In genomic region chr12:85195086-85195485, GRCm38 (mm10) we compare ENCODE assay signal across 11 mouse cellular contexts. TPM values are rescaled to one million over a fixed set of nuclear protein-coding genes. Genes with fewer than 3 reads are reported as not detected.
A peak's percentile ranks its signal among the peaks of the same experiment; 100 is the strongest.
DNase-seq lines count a peak whose midpoint lies in the region; ATAC-seq and TF ChIP-seq lines count a peak whose summit lies in the region.
"Had no signal": no experiment of that assay in that cellular context is flagged by ENCODE, and none has a peak within 500 bp of the region (broad histone marks: within the 10 kb centered on the region; RNA-seq: fewer than 3 reads in every experiment).

No protein-coding gene starts in this region.

- intact Hi-C loops in heart, adult 2 months (cut with DNase I): no loop called here

- H3K36me3 ChIP-seq in heart, adult 2 months (ENCODE audit: control insufficient read depth, insufficient read depth, low read length): no peaks in the 10 kb centered on the region
- H3K36me3 ChIP-seq in heart, embryonic 11.5 days (ENCODE audit: control insufficient read depth, insufficient read depth, low read length): no peaks in the 10 kb centered on the region
- H3K36me3 ChIP-seq in kidney, postnatal 0 days (ENCODE audit: insufficient read depth, low read length): no peaks in the 10 kb centered on the region
- H3K36me3 ChIP-seq in heart, embryonic 15.5 days: no peaks in the 10 kb centered on the region
- H3K36me3 ChIP-seq in stomach, embryonic 14.5 days (ENCODE audit: control insufficient read depth, insufficient read depth, low read length): no peaks in the 10 kb centered on the region
- H3K36me3 ChIP-seq: midbrain, embryonic 12.5 days had no signal

- TF ChIP-seq POLR2A in heart, adult 2 months (IDR thresholded peaks at IDR 0.05; ENCODE audit: insufficient read depth, low read depth, low read length): no peak

- H3K79me2 ChIP-seq in heart, adult 2 months (replicated peaks; ENCODE audit: control insufficient read depth, insufficient read depth, low read length): no peaks in the 10 kb centered on the region

- no peak overlapping the region for H3K4me3 ChIP-seq in heart, adult 2 months
- no peak overlapping the region for H3K4me3 ChIP-seq in heart, embryonic 11.5 days (ENCODE audit: low read depth, low read length)
- H3K4me3 ChIP-seq in kidney, postnatal 0 days (replicated peaks; ENCODE audit: low read depth, low read length): no peak overlapping the region
- H3K4me3 ChIP-seq in heart, embryonic 15.5 days: no peak overlapping the region
- H3K4me3 ChIP-seq in stomach, embryonic 14.5 days (ENCODE audit: low read depth, low read length): no peak overlapping the region
- H3K4me3 ChIP-seq: midbrain, embryonic 12.5 days had no signal

- peaks cover 25% of the 10 kb centered on the region for H3K4me1 ChIP-seq in heart, adult 2 months (ENCODE audit: control insufficient read depth, insufficient read depth, low read length)
- H3K4me1 ChIP-seq in heart, embryonic 11.5 days (ENCODE audit: control insufficient read depth, insufficient read depth, low read length): peaks cover 21% of the 10 kb centered on the region
- peaks cover 11% of the 10 kb centered on the region for H3K4me1 ChIP-seq in kidney, postnatal 0 days (replicated peaks; ENCODE audit: insufficient read depth, low read length)
- H3K4me1 ChIP-seq in heart, embryonic 15.5 days (replicated peaks): peaks cover 46% of the 10 kb centered on the region
- peaks cover 42% of the 10 kb centered on the region; the same call in 1 of the 2 replicates for H3K4me1 ChIP-seq in stomach, embryonic 14.5 days (ENCODE audit: control insufficient read depth, insufficient read depth, low read length)

- no peaks in the 10 kb centered on the region for H3K27me3 ChIP-seq in heart, adult 2 months (ENCODE audit: control insufficient read depth, insufficient read depth, low read length)
- peaks cover 2% of the 10 kb centered on the region; the same call in 1 of the 2 replicates for H3K27me3 ChIP-seq in heart, embryonic 11.5 days (ENCODE audit: control insufficient read depth, insufficient read depth, low read length)
- 0 out of 2 replicates have a peak, but pooled peaks cover 3% of the 10 kb centered on the region for H3K27me3 ChIP-seq in kidney, postnatal 0 days (ENCODE audit: insufficient read depth, low read length)
- no peaks in the 10 kb centered on the region for H3K27me3 ChIP-seq in heart, embryonic 15.5 days
- no peaks in the 10 kb centered on the region for H3K27me3 ChIP-seq in stomach, embryonic 14.5 days (ENCODE audit: control insufficient read depth, insufficient read depth, low read length)

- peak overlapping the region; percentile 75 for H3K27ac ChIP-seq in heart, adult 2 months
- H3K27ac ChIP-seq in heart, embryonic 11.5 days (ENCODE audit: low read depth, low read length): no peak overlapping the region
- H3K27ac ChIP-seq in kidney, postnatal 0 days: peak overlapping the region; percentile 31; the same call in 1 of the 2 replicates
- H3K27ac ChIP-seq in heart, embryonic 15.5 days: 0 out of 2 replicates have a peak overlapping the region, but pooled peaks have one; percentile 13
- H3K27ac ChIP-seq in stomach, embryonic 14.5 days (ENCODE audit: low read length): peak overlapping the region; percentile 84
- H3K27ac ChIP-seq: midbrain, embryonic 12.5 days had no signal

- TF ChIP-seq CTCF in heart, adult 2 months (IDR thresholded peaks at IDR 0.05): no peak
- TF ChIP-seq CTCF in kidney, postnatal 0 days (IDR thresholded peaks at IDR 0.05; ENCODE audit: low read depth): no peak

- no peak for ATAC-seq in heart, embryonic 11.5 days (replicated peaks; ENCODE audit: insufficient number of reproducible peaks, low FRiP score, low TSS enrichment)
- no peak for ATAC-seq in kidney, postnatal 0 days (replicated peaks; ENCODE audit: low FRiP score, low read depth)
- no peak; the same call in 1 of the 2 replicates for ATAC-seq in heart, embryonic 15.5 days (replicated peaks; ENCODE audit: insufficient number of reproducible peaks, insufficient read depth, low FRiP score, low read depth)
- ATAC-seq in stomach, embryonic 14.5 days (ENCODE audit: insufficient number of reproducible peaks, insufficient read depth, low FRiP score, low read depth): no peak; the same call in 1 of the 2 replicates

- no peak overlapping the region for H3K4me2 ChIP-seq in heart, embryonic 11.5 days
- no peak overlapping the region for H3K4me2 ChIP-seq in kidney, postnatal 0 days (ENCODE audit: low read length)
- 0 out of 2 replicates have a peak overlapping the region, but pooled peaks have one; percentile 5 for H3K4me2 ChIP-seq in heart, embryonic 15.5 days
- no peak overlapping the region for H3K4me2 ChIP-seq in stomach, embryonic 14.5 days (replicated peaks; ENCODE audit: low read depth, low read length)
- H3K4me2 ChIP-seq: midbrain, embryonic 12.5 days had no signal

- peak in 1 of 2 experiments; percentile 56 for DNase-seq in heart, adult 2 months
- no peak for DNase-seq in kidney, postnatal 0 days (ENCODE audit: low spot score)
- no peak for DNase-seq in kidney, postnatal 4 days
- no peak for DNase-seq in ovary, adult 18-20 months (ENCODE audit: low spot score)
- DNase-seq: cerebellum, adult 8-10 months; thymus, postnatal 14 days had no signal

- WGBS in heart, adult 2 months: 41% methylated on average over 5 of the region's 5 CpGs
- WGBS in heart, embryonic 11.5 days (ENCODE audit: insufficient replicate concordance): 75% methylated on average over 5 of the region's 5 CpGs
- 76% methylated on average over 5 of the region's 5 CpGs for WGBS in kidney, postnatal 0 days
- WGBS in heart, embryonic 15.5 days: 57% methylated on average over 5 of the region's 5 CpGs
- WGBS in stomach, embryonic 14.5 days: 76% methylated on average over 5 of the region's 5 CpGs

- H3K9me3 ChIP-seq in heart, embryonic 11.5 days (replicated peaks; ENCODE audit: control insufficient read depth, low read length): no peaks in the 10 kb centered on the region
- no peaks in the 10 kb centered on the region for H3K9me3 ChIP-seq in kidney, postnatal 0 days (replicated peaks; ENCODE audit: low read length)
- no peaks in the 10 kb centered on the region for H3K9me3 ChIP-seq in heart, embryonic 15.5 days (replicated peaks)
- no peaks in the 10 kb centered on the region for H3K9me3 ChIP-seq in stomach, embryonic 14.5 days (ENCODE audit: control insufficient read depth, low read depth, low read length)
- H3K9me3 ChIP-seq: midbrain, embryonic 12.5 days had no signal

- TF ChIP-seq EP300 in heart, adult 2 months (IDR thresholded peaks at IDR 0.05; ENCODE audit: insufficient read depth, low read depth, low read length): 0 out of 2 replicates have a peak, but pooled peaks have one; percentile 70

- no peak overlapping the region for H3K9ac ChIP-seq in heart, adult 2 months (ENCODE audit: low read depth, low read length)
- no peak overlapping the region for H3K9ac ChIP-seq in heart, embryonic 11.5 days (ENCODE audit: low read depth, low read length)
- no peak overlapping the region for H3K9ac ChIP-seq in kidney, postnatal 0 days (ENCODE audit: low read depth, low read length)
- H3K9ac ChIP-seq in heart, embryonic 15.5 days: no peak overlapping the region
- H3K9ac ChIP-seq in stomach, embryonic 14.5 days (replicated peaks; ENCODE audit: low read depth, low read length): no peak overlapping the region
- H3K9ac ChIP-seq: midbrain, embryonic 12.5 days had no signal

RNA-seq across cellular contexts. Expression of gene Pgf, which starts 17.5 kb away (rescaled TPM):
- total RNA-seq in heart, adult 2 months (2021): 1 to 10 TPM; 5.4 to 5.7 TPM
- 4.3 and 4.6 TPM in 2 replicates for polyA plus RNA-seq in heart, adult 2 months (2012; rRNA removed)
- polyA plus RNA-seq in heart, embryonic 11.5 days (2014; fragmentation: Nextera tagmentation; extraction: Ambion mirVana): 9.0 and 12.7 TPM in 2 replicates
- 5.6 and 6.1 TPM in 2 replicates for polyA plus RNA-seq in kidney, postnatal 0 days (2015; fragmentation: Nextera tagmentation; extraction: Ambion mirVana)
- polyA plus RNA-seq in heart, embryonic 15.5 days (2015; fragmentation: Nextera tagmentation; extraction: Ambion mirVana): 8.9 and 9.5 TPM in 2 replicates
- 18.2 and 21.8 TPM in 2 replicates for polyA plus RNA-seq in stomach, embryonic 14.5 days (2014; fragmentation: Nextera tagmentation; extraction: Ambion mirVana)
- total RNA-seq: MEL had no signal

RNA-seq across cellular contexts. Expression of gene Eif2b2, which starts 24.2 kb away (rescaled TPM):
- 10 to 100 TPM; 40.3 to 45.8 TPM for total RNA-seq in heart, adult 2 months (2021)
- polyA plus RNA-seq in heart, adult 2 months (2012; rRNA removed): 60.2 and 63.1 TPM in 2 replicates
- polyA plus RNA-seq in heart, embryonic 11.5 days (2014; fragmentation: Nextera tagmentation; extraction: Ambion mirVana): 60.4 and 60.6 TPM in 2 replicates
- 76.0 and 82.0 TPM in 2 replicates for polyA plus RNA-seq in kidney, postnatal 0 days (2015; fragmentation: Nextera tagmentation; extraction: Ambion mirVana)
- 50.1 and 62.3 TPM in 2 replicates for polyA plus RNA-seq in heart, embryonic 15.5 days (2015; fragmentation: Nextera tagmentation; extraction: Ambion mirVana)
- polyA plus RNA-seq in stomach, embryonic 14.5 days (2014; fragmentation: Nextera tagmentation; extraction: Ambion mirVana): 81.1 and 82.5 TPM in 2 replicates

RNA-seq across cellular contexts. Expression of gene Rps6kl1, which starts 44.0 kb away (rescaled TPM):
- total RNA-seq in heart, adult 2 months (2021): 1 to 10 TPM; 2.3 to 2.4 TPM
- polyA plus RNA-seq in heart, adult 2 months (2012; rRNA removed): 3.4 and 5.1 TPM in 2 replicates
- polyA plus RNA-seq in heart, embryonic 11.5 days (2014; fragmentation: Nextera tagmentation; extraction: Ambion mirVana): 0.94 and 1.3 TPM in 2 replicates
- polyA plus RNA-seq in kidney, postnatal 0 days (2015; fragmentation: Nextera tagmentation; extraction: Ambion mirVana): 0.87 and 1.1 TPM in 2 replicates
- 0.87 and 1.9 TPM in 2 replicates for polyA plus RNA-seq in heart, embryonic 15.5 days (2015; fragmentation: Nextera tagmentation; extraction: Ambion mirVana)
- polyA plus RNA-seq in stomach, embryonic 14.5 days (2014; fragmentation: Nextera tagmentation; extraction: Ambion mirVana): 1.5 and 1.8 TPM in 2 replicates
